Mouse (Mus musculus): ENCODE measurements at regions not wholly inside any gene's neighbourhood (a gene's known extent, or its start where the extent isn't known, plus 50 kb on each side); places are given as distances from the start of the nearest gene placed in this dataset.

DNA sequence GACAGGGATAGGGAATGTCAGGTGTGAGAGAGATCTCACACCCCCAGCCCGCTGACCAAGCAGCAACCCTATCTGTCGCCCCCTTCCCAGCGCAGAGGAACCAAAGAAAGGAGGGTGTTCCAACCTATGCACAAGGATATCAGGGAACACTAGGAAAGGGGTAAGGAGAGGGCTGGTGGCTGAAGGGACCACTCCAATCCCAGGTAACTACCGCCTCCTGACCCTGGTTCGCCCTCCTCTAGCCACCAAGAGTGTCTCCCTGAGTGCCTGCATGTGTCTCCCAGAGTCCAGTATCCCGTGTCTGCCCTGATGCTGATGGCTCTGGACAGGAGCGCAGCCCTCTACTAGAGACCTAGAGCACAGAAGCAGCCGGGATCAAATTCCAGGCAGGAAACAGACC, 167.1 kb upstream of the Azi2 start:
- TF ChIP-seq CTCF (IDR thresholded peaks at IDR 0.05) (no peak), POLR2A (IDR thresholded peaks at IDR 0.05; ENCODE audit: insufficient read depth, low read depth, low read length) (no peak), EP300 (IDR thresholded peaks at IDR 0.05; ENCODE audit: insufficient read depth, low read depth, low read length) (no peak)
